12 mouse cellular contexts compared by ENCODE assay signal in the genomic region with DNA sequence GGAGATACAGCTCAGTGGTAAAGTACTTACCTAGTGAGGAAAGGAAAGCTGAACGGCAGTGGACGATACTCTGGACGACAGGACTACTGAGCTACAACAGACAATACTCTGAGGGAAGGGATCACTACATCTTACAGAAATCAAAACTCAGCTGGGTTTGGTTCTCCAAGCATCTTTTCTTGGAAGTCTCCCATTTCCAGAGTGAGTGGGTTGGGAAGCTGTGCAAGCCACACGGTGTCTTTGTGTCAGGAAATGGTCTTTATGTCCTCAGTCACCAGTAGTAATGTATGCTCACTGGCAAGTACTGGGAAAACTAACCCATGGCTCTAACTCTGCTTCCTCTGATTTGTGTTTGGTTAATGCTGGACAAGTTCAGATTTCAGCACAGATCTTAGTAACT.
"Had no signal": no experiment of that assay in that cellular context is flagged by ENCODE, and none has a peak within 500 bp of the region (broad histone marks: within the 10 kb centered on the region; RNA-seq: fewer than 3 reads in every experiment).

No protein-coding gene starts in this region.

- DNase-seq: retina, postnatal 1 day; right cerebral cortex, adult 18-20 months; right cerebral cortex, postnatal 14 days; right cerebral cortex, postnatal 25 days; right cerebral cortex, postnatal 4 days; spleen, adult 18-20 months; thymus, adult 18-20 months; thymus, adult 2 months; thymus, postnatal 14 days; thymus, postnatal 25 days; thymus, postnatal 36 days; thymus, postnatal 4 days had no signal
